Mouse (Mus musculus) embryonic facial prominence, embryonic 14.5 days (tissue): ENCODE measurements around the gene F7. TPM values are rescaled to one million over a fixed set of nuclear protein-coding genes. Genes with fewer than 3 reads are reported as not detected.
A peak's percentile ranks its signal among the peaks of the same experiment; 100 is the strongest.

ENCODE experiments used
- ATAC-seq: fragments of 200-750 bp; cut with Nextera tagmentation; 2 replicates; pipeline ENCODE4 v1.8.0; 2017; ENCODE audit warnings: low read depth, moderate number of reproducible peaks, moderate TSS enrichment
- DNase-seq: peaks from one replicate; pipeline ENCODE4 v3.0.0-alpha.2; 2015; ENCODE audit warnings: low spot score
- H3K27ac ChIP-seq: fragments of 300-500 bp; sonication (generic); replicated peaks from 2 replicates; pipeline ENCODE4 v1.5.1; 2014; ENCODE audit warnings: low read depth, mild to moderate bottlenecking, low read length, moderate library complexity
- H3K27me3 ChIP-seq: fragments of 300-500 bp; sonication (generic); replicated peaks from 2 replicates; pipeline ENCODE4 v1.6.1; 2014; ENCODE audit warnings: low read length; ENCODE audit not compliant: control insufficient read depth, insufficient read depth
- H3K36me3 ChIP-seq: fragments of 300-500 bp; sonication (generic); 2 replicates; pipeline ENCODE4 v1.6.1; 2014; ENCODE audit warnings: low read length, mixed read lengths; ENCODE audit not compliant: control insufficient read depth, insufficient read depth
- H3K4me1 ChIP-seq: fragments of 300-500 bp; sonication (generic); 2 replicates; pipeline ENCODE4 v1.6.1; 2014; ENCODE audit warnings: antibody characterized with exemption, low read length; ENCODE audit not compliant: control insufficient read depth, insufficient read depth
- H3K4me2 ChIP-seq: fragments of 300-500 bp; sonication (generic); 2 replicates; pipeline ENCODE4 v1.6.1; 2014; ENCODE audit warnings: low read depth, mild to moderate bottlenecking, low read length, moderate library complexity, mixed read lengths
- H3K4me3 ChIP-seq: fragments of 300-500 bp; sonication (generic); 2 replicates; pipeline ENCODE4 v1.5.1; 2014; ENCODE audit warnings: low read depth, mild to moderate bottlenecking, low read length
- H3K9ac ChIP-seq: fragments of 300-500 bp; sonication (generic); 2 replicates; pipeline ENCODE4 v1.6.1; 2014; ENCODE audit warnings: low read depth, mild to moderate bottlenecking, low read length, moderate library complexity, mixed read lengths
- H3K9me3 ChIP-seq: fragments of 300-500 bp; sonication (generic); 2 replicates; pipeline ENCODE4 v1.6.1; 2016; ENCODE audit warnings: low read length; ENCODE audit not compliant: control insufficient read depth
- WGBS: fragments of 180-500 bp; shearing (Covaris S2); extraction: QIAGEN DNeasy Blood & Tissue Kit; methylation state at CpG from one replicate; pipeline ENCODE4 v1.1.7; 2014; 5-methylcytosine and 5-hydroxymethylcytosine counted together
- polyA plus RNA-seq: library from polyadenylated mRNA; unstranded; fragments of >200 nt; fragmentation: Nextera tagmentation; extraction: Ambion mirVana; gene quantifications from 2 replicates; pipeline ENCODE4 v1.2.1, GENCODE M21; 2014

F7 gene
- polyA plus RNA-seq, 1 experiment from 2014 or later = not detected

DNA sequence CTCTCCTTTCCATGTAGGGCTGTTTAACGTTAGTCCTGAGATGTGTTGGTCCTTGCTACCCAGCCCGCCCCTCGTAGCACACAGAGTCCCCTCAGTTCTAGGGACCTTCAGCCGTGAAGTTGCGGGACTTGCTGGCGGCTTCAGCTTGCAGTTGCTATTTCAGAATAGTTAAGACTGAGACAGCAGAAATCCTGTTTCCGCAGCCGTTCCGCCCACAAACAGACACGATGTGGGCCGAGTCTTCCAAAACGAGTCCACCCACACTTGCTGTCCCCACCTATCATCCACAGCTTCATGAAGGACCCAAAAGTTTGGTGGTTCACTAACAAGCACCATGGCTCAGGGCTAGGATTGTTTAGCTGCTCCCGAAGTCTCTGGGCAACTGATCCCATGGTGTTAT, 40.6 kb upstream of the F7 start:
- Histone ChIP-seq H3K9ac (no peak overlapping the region), H3K4me2 (no peak overlapping the region), H3K9me3 (0 out of 2 replicates have a peak, but pooled peaks cover 5% of the 10 kb centered on the region), H3K27ac (no peak overlapping the region), H3K4me3 (no peak overlapping the region), H3K36me3 (peaks cover 5% of the 10 kb centered on the region; the same call in 1 of the 2 replicates), H3K27me3 (no peaks in the 10 kb centered on the region), H3K4me1 (no peaks in the 10 kb centered on the region)
- ATAC-seq = no peak
- 87% methylated on average over 13 of the region's 13 CpGs for WGBS
- no peak for DNase-seq

DNA sequence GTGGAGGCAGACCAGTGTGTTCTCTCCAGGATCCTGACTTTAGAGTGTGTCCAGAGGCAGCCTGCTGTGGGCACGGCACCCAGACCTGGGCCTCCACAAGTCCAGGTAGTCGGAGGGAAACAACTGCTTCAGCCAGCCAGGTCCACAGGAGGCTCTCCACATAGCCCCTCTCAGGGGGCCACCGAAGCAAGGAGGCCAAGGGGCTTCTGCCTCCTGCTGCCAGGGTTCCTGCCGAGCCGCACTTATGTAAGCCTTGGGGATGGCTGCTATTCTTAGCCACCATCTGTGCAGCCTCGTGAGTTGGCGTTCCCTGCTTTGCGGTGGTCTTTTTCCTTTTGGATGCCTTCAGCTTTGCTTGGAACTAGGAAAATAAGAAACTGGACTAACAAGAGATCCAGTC, 38.3 kb upstream of the F7 start:
- Histone ChIP-seq H3K4me2 (no peak overlapping the region), H3K27ac (no peak overlapping the region), H3K4me1 (no peaks in the 10 kb centered on the region), H3K27me3 (no peaks in the 10 kb centered on the region), H3K4me3 (no peak overlapping the region), H3K9me3 (no peaks in the 10 kb centered on the region), H3K36me3 (peaks cover 5% of the 10 kb centered on the region; the same call in 1 of the 2 replicates), H3K9ac (no peak overlapping the region)
- DNase-seq (no peak), ATAC-seq (no peak)
- 73% methylated on average over 8 of the region's 8 CpGs for WGBS

DNA sequence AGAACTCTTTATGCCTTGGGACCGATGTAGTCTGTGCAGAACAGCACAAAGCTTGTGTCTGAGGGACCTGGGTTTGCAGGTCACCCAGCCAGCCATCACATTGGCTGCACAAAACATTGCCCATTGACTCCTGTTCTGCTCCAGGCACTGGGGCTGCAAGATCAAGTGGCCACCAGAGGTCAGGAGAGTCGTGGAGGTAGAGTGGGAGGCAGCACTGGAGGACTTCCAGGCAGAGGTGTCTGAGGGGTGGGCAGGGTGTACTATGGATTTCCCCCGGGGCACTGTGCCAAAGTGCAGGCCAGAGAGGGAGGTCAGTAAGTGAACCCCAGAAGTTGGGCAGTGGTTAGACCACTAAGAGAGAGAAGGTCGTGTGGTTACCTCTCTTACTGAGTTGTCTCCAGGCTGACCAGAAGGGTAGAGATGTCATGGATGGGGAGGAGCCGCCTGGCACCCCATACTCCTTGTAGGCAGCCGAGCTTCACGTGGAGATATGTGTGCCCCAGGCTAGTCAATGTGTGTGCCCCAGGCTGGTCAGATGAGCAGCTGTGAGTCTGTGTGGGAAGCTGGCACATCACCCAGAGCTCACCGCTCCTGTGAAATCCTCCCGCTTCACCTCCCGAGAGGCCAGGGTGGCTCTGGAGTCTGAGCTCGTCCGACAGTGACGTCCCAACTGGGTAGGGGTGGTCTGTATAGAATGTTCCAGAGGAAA, 37.0 kb upstream of the F7 start:
- Histone ChIP-seq H3K4me2 (no peak overlapping the region), H3K9ac (no peak overlapping the region), H3K4me3 (no peak overlapping the region), H3K27me3 (no peaks in the 10 kb centered on the region), H3K9me3 (no peaks in the 10 kb centered on the region), H3K4me1 (no peaks in the 10 kb centered on the region), H3K27ac (no peak overlapping the region), H3K36me3 (peaks cover 5% of the 10 kb centered on the region; the same call in 1 of the 2 replicates)
- DNase-seq (no peak), ATAC-seq (no peak)
- 73% methylated on average over 13 of the region's 13 CpGs for WGBS

DNA sequence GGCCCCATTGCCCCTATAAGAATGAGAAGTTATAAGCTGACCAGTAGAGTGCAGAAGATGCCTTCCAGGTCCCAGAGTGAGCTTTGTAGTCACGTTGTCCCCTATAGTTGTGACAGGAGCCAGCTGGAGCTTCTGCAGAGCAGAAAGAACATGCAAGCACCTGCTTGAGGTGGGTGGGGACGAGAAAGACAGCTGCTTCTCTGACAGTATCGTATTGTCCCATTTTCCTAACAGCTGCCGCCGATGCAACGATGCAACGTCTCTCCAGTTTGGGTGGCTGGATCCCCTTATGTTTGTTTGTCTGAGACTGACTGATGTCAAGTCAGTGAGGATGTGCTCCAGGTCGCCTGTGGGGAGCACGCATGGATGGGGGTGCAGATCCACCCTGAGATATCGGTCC, 34.4 kb upstream of the F7 start:
- no peak overlapping the region for H3K4me2 ChIP-seq
- DNase-seq (peak; percentile 63), ATAC-seq (peak; percentile 51)
- no peaks in the 10 kb centered on the region for H3K9me3 ChIP-seq
- H3K36me3 ChIP-seq = no peaks in the 10 kb centered on the region
- H3K4me3 ChIP-seq = no peak overlapping the region
- H3K9ac ChIP-seq = no peak overlapping the region
- no peaks in the 10 kb centered on the region for H3K27me3 ChIP-seq
- no peak overlapping the region; the same call in 1 of the 2 replicates for H3K27ac ChIP-seq
- 81% methylated on average over 10 of the region's 10 CpGs for whole genome bisulfite sequencing
- H3K4me1 ChIP-seq = peaks cover 10% of the 10 kb centered on the region

DNA sequence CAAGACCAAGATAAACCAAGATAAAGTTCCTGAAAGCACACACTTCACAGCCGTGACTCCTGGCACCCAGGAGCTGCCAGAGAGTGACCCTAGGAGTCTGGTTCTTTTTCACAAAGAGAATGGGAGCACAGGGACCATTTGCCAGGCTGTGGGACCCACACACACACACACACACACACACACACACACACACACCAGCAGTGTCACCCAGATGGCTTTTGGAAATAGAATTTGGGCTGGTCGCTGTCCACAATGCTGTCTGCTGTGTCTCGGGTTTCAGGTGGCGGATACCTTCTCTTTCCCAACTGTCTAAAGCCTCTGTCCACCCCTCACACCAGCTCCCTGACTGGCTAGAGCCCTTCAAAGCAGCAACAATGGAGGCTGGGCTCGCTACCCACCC, 31.4 kb upstream of the F7 start:
- Histone ChIP-seq H3K9me3 (no peaks in the 10 kb centered on the region), H3K4me3 (no peak overlapping the region), H3K9ac (no peak overlapping the region), H3K36me3 (peaks cover 9% of the 10 kb centered on the region; the same call in 1 of the 2 replicates), H3K27me3 (no peaks in the 10 kb centered on the region), H3K4me2 (no peak overlapping the region), H3K4me1 (peaks cover 25% of the 10 kb centered on the region), H3K27ac (no peak overlapping the region)
- ATAC-seq (no peak), DNase-seq (no peak)
- WGBS = 64% methylated on average over 5 of the region's 5 CpGs

DNA sequence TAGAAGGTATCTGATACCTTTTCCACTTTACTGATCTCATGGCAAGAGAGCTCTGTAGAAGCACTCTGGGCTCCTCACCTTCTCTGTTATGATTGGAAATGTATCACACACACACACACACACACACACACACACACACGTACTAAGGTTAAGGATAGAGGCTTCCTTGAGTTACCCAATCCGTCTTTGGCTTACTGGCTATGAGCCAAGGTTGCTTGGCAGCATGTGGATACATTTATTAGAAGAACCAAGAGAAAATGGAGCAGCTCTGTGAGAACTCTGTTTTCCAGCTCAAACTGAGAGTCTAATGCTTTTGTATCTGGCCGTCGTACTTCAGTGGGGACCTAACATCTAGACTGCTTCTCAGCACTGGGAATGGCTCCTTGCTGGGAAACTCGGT, 30.4 kb upstream of the F7 start:
- DNase-seq (peak; percentile 73), ATAC-seq (no peak)
- Histone ChIP-seq H3K4me3 (no peak overlapping the region), H3K36me3 (peaks cover 12% of the 10 kb centered on the region; the same call in 1 of the 2 replicates), H3K9ac (no peak overlapping the region), H3K4me1 (peaks cover 25% of the 10 kb centered on the region), H3K9me3 (no peaks in the 10 kb centered on the region), H3K27ac (peak overlapping the region; percentile 63), H3K27me3 (no peaks in the 10 kb centered on the region), H3K4me2 (no peak overlapping the region)
- WGBS = 46% methylated on average over 5 of the region's 5 CpGs

DNA sequence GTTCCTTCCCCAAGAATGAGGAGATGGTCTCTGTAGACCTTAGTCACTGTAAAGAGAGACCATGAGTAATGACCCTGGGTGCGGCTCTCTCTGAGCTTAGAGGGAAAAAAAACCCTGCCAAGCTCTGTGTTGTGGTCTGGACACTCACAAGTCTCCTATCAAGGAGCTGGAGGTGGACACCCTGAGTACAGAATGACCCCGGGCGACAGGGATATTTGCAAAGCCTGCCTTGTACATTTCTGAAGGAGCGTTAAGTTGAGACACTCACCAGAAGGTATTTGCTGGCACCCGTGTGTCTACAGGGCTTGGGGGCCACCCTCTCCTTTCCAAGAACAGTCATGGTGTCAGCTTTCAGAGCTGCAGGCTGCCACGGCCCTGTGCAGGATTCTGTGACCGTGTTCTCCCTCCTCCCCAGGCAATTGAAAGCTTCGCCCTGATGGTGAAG, 29.0 kb upstream of the F7 start:
- Histone ChIP-seq H3K4me1 (peaks cover 25% of the 10 kb centered on the region), H3K4me3 (no peak overlapping the region), H3K36me3 (peaks cover 26% of the 10 kb centered on the region; the same call in 1 of the 2 replicates), H3K9me3 (no peaks in the 10 kb centered on the region), H3K27me3 (no peaks in the 10 kb centered on the region), H3K9ac (0 out of 2 replicates have a peak overlapping the region, but pooled peaks have one; percentile 34), H3K4me2 (no peak overlapping the region), H3K27ac (peak overlapping the region; percentile 63)
- WGBS = 36% methylated on average over 8 of the region's 8 CpGs
- ATAC-seq = peak; percentile 84
- peak; percentile 78 for DNase-seq

DNA sequence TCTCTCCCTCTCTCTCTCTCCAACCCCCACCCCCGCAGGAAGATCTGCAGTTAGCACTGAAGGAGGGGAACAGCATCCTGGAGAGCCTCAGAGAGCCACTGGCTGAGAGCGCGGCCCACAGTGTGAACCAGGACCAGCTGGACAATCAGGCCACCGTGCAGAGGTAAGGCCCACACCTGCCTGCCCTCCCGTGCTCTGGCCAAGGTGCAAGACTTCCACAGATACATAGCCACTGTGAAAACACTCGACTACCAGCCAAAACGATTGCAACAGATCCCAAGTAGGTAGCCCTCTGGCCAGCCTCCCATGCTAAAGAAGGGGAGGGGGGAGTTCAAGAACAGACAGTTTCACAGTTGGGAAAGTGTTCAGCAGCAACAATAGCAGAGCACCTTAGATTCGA, 27.5 kb upstream of the F7 start:
- Histone ChIP-seq H3K4me3 (no peak overlapping the region), H3K9me3 (no peaks in the 10 kb centered on the region), H3K36me3 (peaks cover 40% of the 10 kb centered on the region; the same call in 1 of the 2 replicates), H3K4me2 (no peak overlapping the region), H3K27ac (no peak overlapping the region), H3K27me3 (no peaks in the 10 kb centered on the region), H3K4me1 (peaks cover 25% of the 10 kb centered on the region), H3K9ac (no peak overlapping the region)
- 73% methylated on average over 7 of the region's 8 CpGs for WGBS
- no peak for DNase-seq
- ATAC-seq = no peak

DNA sequence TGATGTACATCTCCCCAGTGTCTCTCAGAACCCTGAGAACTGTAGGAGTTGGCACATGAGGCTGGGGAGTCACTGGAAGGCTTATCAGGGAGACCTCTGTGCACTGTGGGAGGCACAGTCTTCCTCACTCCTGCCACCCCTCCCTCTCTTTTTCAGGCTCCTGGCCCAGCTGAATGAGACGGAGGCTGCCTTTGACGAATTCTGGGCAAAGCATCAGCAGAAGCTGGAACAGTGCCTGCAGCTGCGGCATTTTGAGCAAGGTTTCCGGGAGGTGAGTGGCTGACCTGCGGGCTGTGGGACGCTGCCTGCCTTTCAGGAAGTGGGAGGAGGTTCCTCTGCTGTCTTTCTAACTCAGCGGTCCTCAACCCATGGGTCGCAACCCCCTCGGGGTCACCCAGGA, 26.0 kb upstream of the F7 start:
- no peaks in the 10 kb centered on the region for H3K27me3 ChIP-seq
- DNase-seq = no peak
- no peaks in the 10 kb centered on the region for H3K9me3 ChIP-seq
- no peak overlapping the region for H3K4me3 ChIP-seq
- H3K4me1 ChIP-seq = peaks cover 25% of the 10 kb centered on the region
- ATAC-seq = no peak
- H3K4me2 ChIP-seq = no peak overlapping the region
- H3K36me3 ChIP-seq = peaks cover 54% of the 10 kb centered on the region
- no peak overlapping the region for H3K27ac ChIP-seq
- 67% methylated on average over 9 of the region's 9 CpGs for WGBS
- H3K9ac ChIP-seq = no peak overlapping the region
